Mouse (Mus musculus) ES-E14 (cell line): ENCODE data around the gene Cartpt. TPM values are rescaled to one million over a fixed set of nuclear protein-coding genes. Genes with fewer than 3 reads are reported as not detected.

Source experiments
- DNase-seq: peaks from one replicate; pipeline ENCODE4 v3.0.0-alpha.2; 2013; ENCODE audit warnings: low read depth, low spot score
- H3K27ac ChIP-seq: 2 replicates; pipeline ENCODE4 v1.5.1; 2012; ENCODE audit warnings: low read depth, mild to moderate bottlenecking, low read length, moderate library complexity, mixed read lengths; ENCODE audit not compliant: poor library complexity, insufficient read depth, severe bottlenecking
- H3K36me3 ChIP-seq: 2 replicates; pipeline ENCODE4 v1.6.1; 2012; ENCODE audit warnings: mild to moderate bottlenecking, low read length, moderate library complexity, mixed read lengths; ENCODE audit not compliant: control insufficient read depth, poor library complexity, insufficient read depth, severe bottlenecking
- H3K4me1 ChIP-seq, 2 experiments: fragments of 150-350 bp in 1 of 2; sonication (generic) in 1 of 2; 2 replicates each; pipeline ENCODE4 v1.6.1; 2012; ENCODE audit warnings: low read length in 2 of 2, mild to moderate bottlenecking in 1 of 2, mixed read lengths in 1 of 2; ENCODE audit not compliant: control insufficient read depth in 2 of 2, insufficient read depth in 2 of 2, poor library complexity in 1 of 2
- H3K4me3 ChIP-seq, 2 experiments: fragments of 150-350 bp in 1 of 2; sonication (generic) in 1 of 2; 2 replicates each; pipeline ENCODE4 v1.5.1; 2012; ENCODE audit warnings: low read length in 2 of 2, low read depth in 1 of 2, mild to moderate bottlenecking in 1 of 2, mixed read lengths in 1 of 2; ENCODE audit not compliant: insufficient read depth in 1 of 2, poor library complexity in 1 of 2, severe bottlenecking in 1 of 2
- H3K9ac ChIP-seq: 2 replicates; pipeline ENCODE4 v1.6.1; 2012; ENCODE audit warnings: low read depth, mild to moderate bottlenecking, low read length, mixed read lengths; ENCODE audit not compliant: poor library complexity, insufficient read depth, severe bottlenecking
- H3K9me3 ChIP-seq: fragments of 150-350 bp; sonication (generic); 2 replicates; pipeline ENCODE4 v1.6.1; 2012; ENCODE audit warnings: low read depth, mild to moderate bottlenecking, low read length; ENCODE audit not compliant: control insufficient read depth, insufficient read depth
- CHD2 ChIP-seq: IDR thresholded peaks from 2 replicates; pipeline ENCODE4 v1.6.1; 2014; ENCODE audit warnings: mild to moderate bottlenecking, low read depth, low read length, inconsistent platforms
- HCFC1 ChIP-seq: IDR thresholded peaks from 2 replicates; pipeline ENCODE4 v1.6.1; 2012; ENCODE audit warnings: low read length, inconsistent platforms, borderline replicate concordance; ENCODE audit not compliant: insufficient read depth
- MAFK ChIP-seq: IDR thresholded peaks from 2 replicates; pipeline ENCODE4 v1.6.1; 2014; ENCODE audit warnings: mild to moderate bottlenecking, low read depth, low read length, inconsistent platforms; ENCODE audit not compliant: insufficient read depth
- ZC3H11A ChIP-seq: IDR thresholded peaks from 2 replicates; pipeline ENCODE4 v1.6.1; 2012; ENCODE audit warnings: low read depth, mild to moderate bottlenecking, inconsistent platforms, low read length, borderline replicate concordance
- ZNF384 ChIP-seq: IDR thresholded peaks from 2 replicates; pipeline ENCODE4 v1.6.1; 2012; ENCODE audit warnings: low read depth, low read length, inconsistent platforms
- in situ Hi-C, 2 experiments: fragments of 600-800 bp; cut with MboI; formaldehyde crosslinking; loops; one replicate each; pipeline ENCODE4 v1.15.1; 2025; ENCODE audit warnings: low sequenced_read_pairs in 2 of 2, inconsistent platforms in 1 of 2; ENCODE audit not compliant: unreplicated experiment in 2 of 2
- total RNA-seq: library from RNA; depleted of rRNA; stranded (reverse); fragments of 300-350 nt; gene quantifications from 2 replicates; pipeline ENCODE4 v1.2.3, GENCODE M21; 2012

Gene Cartpt
- total RNA-seq, 1 experiment = not detected

GRCm38 (mm10) chr13:99926249-99926648 lies 25.4 kb upstream of the Cartpt start:
- Histone ChIP-seq H3K9ac (no peak overlapping the region), H3K27ac (no peak overlapping the region), H3K36me3 (no peaks in the 10 kb centered on the region), H3K4me3 (no peak overlapping the region), H3K9me3 (no peaks in the 10 kb centered on the region), H3K4me1 (no peaks in the 10 kb centered on the region)
- TF ChIP-seq ZNF384 (no peak), HCFC1 (no peak), CHD2 (no peak)
- in situ Hi-C loops = no loop called here
- no peak for DNase-seq

GRCm38 (mm10) chr13:99915632-99916031 lies 14.7 kb upstream of the Cartpt start:
- Histone ChIP-seq H3K4me1 (no peaks in the 10 kb centered on the region), H3K36me3 (no peaks in the 10 kb centered on the region), H3K9me3 (no peaks in the 10 kb centered on the region), H3K9ac (no peak overlapping the region), H3K27ac (no peak overlapping the region), H3K4me3 (no peak overlapping the region)
- TF ChIP-seq HCFC1 (no peak), ZNF384 (no peak), CHD2 (no peak), MAFK (no peak), ZC3H11A (no peak)
- DNase-seq = no peak
- in situ Hi-C loops = no loop called here

- H3K9me3 ChIP-seq = no peaks in the 10 kb centered on the region
- no peaks in the 10 kb centered on the region for H3K36me3 ChIP-seq
- H3K4me3 ChIP-seq = peak overlapping the region; percentile 49 to 50; a peak in 3 of 4 replicates
- no peak overlapping the region for H3K9ac ChIP-seq
- in situ Hi-C loops = no loop called here
- H3K27ac ChIP-seq = no peak overlapping the region
- H3K4me1 ChIP-seq = no peaks in the 10 kb centered on the region
- DNase-seq = peak; percentile 64
- TF ChIP-seq HCFC1 (no peak), CHD2 (no peak)
These were observed 366 bp downstream of the Cartpt start for GRCm38 (mm10) chr13:99900557-99900892.

- Histone ChIP-seq H3K9ac (no peak overlapping the region), H3K4me1 (no peaks in the 10 kb centered on the region), H3K9me3 (no peaks in the 10 kb centered on the region), H3K27ac (no peak overlapping the region), H3K36me3 (no peaks in the 10 kb centered on the region), H3K4me3 (peak overlapping the region; percentile 49 to 50; a peak in 3 of 4 replicates)
- peak; percentile 3 for DNase-seq
- in situ Hi-C loops = no loop called here
- TF ChIP-seq MAFK (no peak), HCFC1 (no peak), CHD2 (no peak), ZNF384 (no peak)
These were observed 978 bp downstream of the Cartpt start for GRCm38 (mm10) chr13:99899670-99900556.

- H3K4me1 ChIP-seq = no peaks in the 10 kb centered on the region
- in situ Hi-C loops = no loop called here
- no peak overlapping the region for H3K27ac ChIP-seq
- no peaks in the 10 kb centered on the region for H3K9me3 ChIP-seq
- no peak overlapping the region for H3K4me3 ChIP-seq
- TF ChIP-seq MAFK (no peak), CHD2 (no peak), ZNF384 (no peak), ZC3H11A (no peak), HCFC1 (no peak)
- H3K36me3 ChIP-seq = no peaks in the 10 kb centered on the region
- DNase-seq = no peak
- no peak overlapping the region for H3K9ac ChIP-seq
These were observed 2.1 kb downstream of the Cartpt start for GRCm38 (mm10) chr13:99898816-99899215.
